Mouse (Mus musculus): Measurements from ENCODE around the gene Tspo. TPM values are rescaled to one million over a fixed set of nuclear protein-coding genes. Genes with fewer than 3 reads are reported as not detected.

The Tspo gene
- polyA plus RNA-seq, 1 experiment from 2014 or later, result 60.5 TPM

- Histone ChIP-seq H3K27ac (peak within 1 kb of the TSS; percentile 92), H3K36me3 (peaks cover 32% of the 10 kb centered on the region), H3K4me1 (peaks cover 36% of the 10 kb centered on the region), H3K4me3 (peak within 1 kb of the TSS; percentile 95), H3K9me3 (replicated peaks) (no peaks in the 10 kb centered on the region), H3K27me3 (ENCODE audit: low read depth, poor library complexity, severe bottlenecking) (no peaks in the 10 kb centered on the region)
- under 1% methylated on average over 68 of the region's 68 CpGs for WGBS
- peak; percentile 98 for DNase-seq (ENCODE audit: low spot score)
Measured at GRCm38 (mm10) chr15:83594513-83595363, 31.3 kb downstream of the Tspo start, which contains the start of gene Ttll12. Gene Ttll12, minus strand, starts transcription at chr15:83595157.

- Histone ChIP-seq H3K9me3 (replicated peaks) (no peaks in the 10 kb centered on the region), H3K27ac (peak overlapping the region; percentile 92), H3K27me3 (ENCODE audit: low read depth, poor library complexity, severe bottlenecking) (no peaks in the 10 kb centered on the region), H3K4me3 (peak overlapping the region; percentile 95), H3K36me3 (peaks cover 26% of the 10 kb centered on the region), H3K4me1 (peaks cover 36% of the 10 kb centered on the region)
- WGBS, result 42% methylated on average over 7 of the region's 7 CpGs
- no peak for DNase-seq (ENCODE audit: low spot score)
Measured at GRCm38 (mm10) chr15:83595364-83595711, 31.9 kb downstream of the Tspo start.

GRCm38 (mm10) chr15:83596833-83597232, 33.4 kb downstream of the Tspo start:
- Histone ChIP-seq H3K27ac (no peak overlapping the region), H3K4me1 (peaks cover 38% of the 10 kb centered on the region), H3K4me3 (no peak overlapping the region), H3K9me3 (replicated peaks) (no peaks in the 10 kb centered on the region), H3K36me3 (peaks cover 12% of the 10 kb centered on the region), H3K27me3 (ENCODE audit: low read depth, poor library complexity, severe bottlenecking) (no peaks in the 10 kb centered on the region)
- no peak for DNase-seq (ENCODE audit: low spot score)
- 92% methylated on average over 4 of the region's 4 CpGs for WGBS

- peaks cover 17% of the 10 kb centered on the region for H3K4me1 ChIP-seq
- 84% methylated on average over 4 of the region's 4 CpGs for WGBS
- no peak overlapping the region for H3K27ac ChIP-seq
- peaks cover 20% of the 10 kb centered on the region for H3K36me3 ChIP-seq
- H3K27me3 ChIP-seq (ENCODE audit: low read depth, poor library complexity, severe bottlenecking), result no peaks in the 10 kb centered on the region
- DNase-seq (ENCODE audit: low spot score), result no peak
- H3K9me3 ChIP-seq (replicated peaks), result no peaks in the 10 kb centered on the region
- H3K4me3 ChIP-seq, result no peak overlapping the region
Measured at GRCm38 (mm10) chr15:83601185-83601584, 37.8 kb downstream of the Tspo start.

- H3K27ac ChIP-seq, result no peak overlapping the region
Measured at GRCm38 (mm10) chr15:83602372-83603045, 39.1 kb downstream of the Tspo start.

GRCm38 (mm10) chr15:83603046-83603396, 39.6 kb downstream of the Tspo start:
- no peak for DNase-seq (ENCODE audit: low spot score)
- Histone ChIP-seq H3K9me3 (replicated peaks) (no peaks in the 10 kb centered on the region), H3K36me3 (peaks cover 37% of the 10 kb centered on the region), H3K4me3 (no peak overlapping the region), H3K4me1 (peaks cover 17% of the 10 kb centered on the region), H3K27ac (no peak overlapping the region), H3K27me3 (ENCODE audit: low read depth, poor library complexity, severe bottlenecking) (no peaks in the 10 kb centered on the region)
- WGBS, result 93% methylated on average over 1 of the region's 1 CpGs

More at GRCm38 (mm10) chr15:83602372-83603045, 39.1 kb downstream of the Tspo start:
- Histone ChIP-seq H3K4me3 (no peak overlapping the region), H3K9me3 (replicated peaks) (no peaks in the 10 kb centered on the region), H3K4me1 (peaks cover 17% of the 10 kb centered on the region), H3K36me3 (peaks cover 32% of the 10 kb centered on the region), H3K27me3 (ENCODE audit: low read depth, poor library complexity, severe bottlenecking) (no peaks in the 10 kb centered on the region)
- no peak for DNase-seq (ENCODE audit: low spot score)
- WGBS, result 82% methylated on average over 13 of the region's 13 CpGs

GRCm38 (mm10) chr15:83603426-83603825, 40.0 kb downstream of the Tspo start:
- no peak overlapping the region for H3K4me3 ChIP-seq
- H3K9me3 ChIP-seq (replicated peaks), result no peaks in the 10 kb centered on the region
- H3K36me3 ChIP-seq, result peaks cover 42% of the 10 kb centered on the region
- H3K4me1 ChIP-seq, result peaks cover 17% of the 10 kb centered on the region
- no peak overlapping the region for H3K27ac ChIP-seq
- WGBS, result 98% methylated on average over 7 of the region's 7 CpGs
- no peak for DNase-seq (ENCODE audit: low spot score)
- no peaks in the 10 kb centered on the region for H3K27me3 ChIP-seq (ENCODE audit: low read depth, poor library complexity, severe bottlenecking)

- H3K27ac ChIP-seq, result no peak overlapping the region
- DNase-seq (ENCODE audit: low spot score), result no peak
- H3K4me3 ChIP-seq, result no peak overlapping the region
- H3K9me3 ChIP-seq (replicated peaks), result no peaks in the 10 kb centered on the region
- peaks cover 68% of the 10 kb centered on the region for H3K36me3 ChIP-seq
- no peaks in the 10 kb centered on the region for H3K27me3 ChIP-seq (ENCODE audit: low read depth, poor library complexity, severe bottlenecking)
- H3K4me1 ChIP-seq, result peaks cover 14% of the 10 kb centered on the region
- 79% methylated on average over 11 of the region's 11 CpGs for WGBS
Measured at GRCm38 (mm10) chr15:83606216-83606615, 42.8 kb downstream of the Tspo start.

GRCm38 (mm10) chr15:83606700-83607099, 43.3 kb downstream of the Tspo start:
- Histone ChIP-seq H3K27me3 (ENCODE audit: low read depth, poor library complexity, severe bottlenecking) (no peaks in the 10 kb centered on the region), H3K27ac (no peak overlapping the region), H3K36me3 (peaks cover 73% of the 10 kb centered on the region), H3K4me1 (peaks cover 12% of the 10 kb centered on the region; the same call in 1 of the 2 replicates), H3K9me3 (replicated peaks) (no peaks in the 10 kb centered on the region), H3K4me3 (no peak overlapping the region)
- DNase-seq (ENCODE audit: low spot score), result no peak
- WGBS, result 90% methylated on average over 8 of the region's 8 CpGs

- H3K4me3 ChIP-seq, result no peak overlapping the region
- peaks cover 12% of the 10 kb centered on the region; the same call in 1 of the 2 replicates for H3K4me1 ChIP-seq
- no peaks in the 10 kb centered on the region for H3K9me3 ChIP-seq (replicated peaks)
- WGBS, result 49% methylated on average over 15 of the region's 15 CpGs
- peak; percentile 69 for DNase-seq (ENCODE audit: low spot score)
- peaks cover 79% of the 10 kb centered on the region for H3K36me3 ChIP-seq
- H3K27me3 ChIP-seq (ENCODE audit: low read depth, poor library complexity, severe bottlenecking), result no peaks in the 10 kb centered on the region
- H3K27ac ChIP-seq, result no peak overlapping the region
Measured at GRCm38 (mm10) chr15:83607115-83607802, 43.9 kb downstream of the Tspo start.

GRCm38 (mm10) chr15:83615245-83615644, 51.9 kb downstream of the Tspo start:
- Histone ChIP-seq H3K4me3 (no peak overlapping the region), H3K36me3 (peaks cover 99% of the 10 kb centered on the region)

More at GRCm38 (mm10) chr15:83615245-83615644, 51.9 kb downstream of the Tspo start:
- Histone ChIP-seq H3K9me3 (replicated peaks) (no peaks in the 10 kb centered on the region), H3K27me3 (ENCODE audit: low read depth, poor library complexity, severe bottlenecking) (no peaks in the 10 kb centered on the region), H3K4me1 (no peaks in the 10 kb centered on the region), H3K27ac (no peak overlapping the region)
- WGBS, result 96% methylated on average over 3 of the region's 3 CpGs
- DNase-seq (ENCODE audit: low spot score), result no peak
